Mouse (Mus musculus) R1 (cell line): Measurements from ENCODE around the gene Bap1.
A peak's percentile ranks its signal among the peaks of the same experiment; 100 is the strongest.

ENCODE experiments used
- DNase-seq: peaks from one replicate; pipeline ENCODE4 v3.0.0-alpha.2; 2018; ENCODE audit warnings: low read depth, low spot score

Bap1 gene

GRCm38 (mm10) chr14:31233070-31233995 is 17.9 kb upstream of the Bap1 start:
- DNase-seq: no peak

GRCm38 (mm10) chr14:31233996-31234591 is 17.2 kb upstream of the Bap1 start:
- peak; percentile 89 for DNase-seq

GRCm38 (mm10) chr14:31237101-31237882 is 14.0 kb upstream of the Bap1 start:
- no peak for DNase-seq

- DNase-seq: no peak
Observed at GRCm38 (mm10) chr14:31240528-31240927, 10.7 kb upstream of the Bap1 start.

- DNase-seq: no peak
Observed at GRCm38 (mm10) chr14:31244777-31245176, 6.5 kb upstream of the Bap1 start.

GRCm38 (mm10) chr14:31245946-31246345 is 5.3 kb upstream of the Bap1 start:
- DNase-seq: no peak

- no peak for DNase-seq
Observed at GRCm38 (mm10) chr14:31248396-31248795, 2.9 kb upstream of the Bap1 start.

- peak; percentile 80 for DNase-seq
Observed at GRCm38 (mm10) chr14:31250222-31251083, 797 bp upstream of the Bap1 start.

GRCm38 (mm10) chr14:31251626-31252025 is 376 bp downstream of the Bap1 start:
- DNase-seq: no peak

GRCm38 (mm10) chr14:31252091-31252490 is 841 bp downstream of the Bap1 start:
- no peak for DNase-seq

- DNase-seq: no peak
Observed at GRCm38 (mm10) chr14:31258476-31259050, 7.3 kb downstream of the Bap1 start.

- DNase-seq: no peak
Observed at GRCm38 (mm10) chr14:31260374-31260773, 9.1 kb downstream of the Bap1 start.

GRCm38 (mm10) chr14:31260932-31261331 is 9.7 kb downstream of the Bap1 start:
- no peak for DNase-seq

GRCm38 (mm10) chr14:31267649-31268048 is 16.4 kb downstream of the Bap1 start:
- no peak for DNase-seq

GRCm38 (mm10) chr14:31268301-31269001 is 17.2 kb downstream of the Bap1 start:
- DNase-seq: peak; percentile 70

GRCm38 (mm10) chr14:31269456-31270100 is 18.3 kb downstream of the Bap1 start:
- DNase-seq: peak; percentile 85

GRCm38 (mm10) chr14:31271121-31271520 is 19.9 kb downstream of the Bap1 start:
- no peak for DNase-seq

GRCm38 (mm10) chr14:31272164-31272563 is 20.9 kb downstream of the Bap1 start:
- peak; percentile 78 for DNase-seq

- DNase-seq: no peak
Observed at GRCm38 (mm10) chr14:31285728-31286127, 34.5 kb downstream of the Bap1 start.
